Mouse (Mus musculus) retina, embryonic 14.5 days (tissue): Measurements from ENCODE around the gene Kcnk2.
A peak's percentile ranks its signal among the peaks of the same experiment; 100 is the strongest.
"Not testable (repeated sequence)": the region's sequence is repeated elsewhere in the genome, so short reads cannot be mapped to it uniquely, and the experiment has no call there.

Source experiments
- DNase-seq: peaks from one replicate; pipeline ENCODE4 v3.0.0-alpha.2; 2015; ENCODE audit warnings: low spot score

Kcnk2 gene

GRCm38 (mm10) chr1:189343301-189344251, 58.5 kb downstream of the Kcnk2 start:
- peak; percentile 40 for DNase-seq

GRCm38 (mm10) chr1:189342416-189343104, 59.5 kb downstream of the Kcnk2 start:
- peak; percentile 35 for DNase-seq

- DNase-seq, result peak; percentile 7
Observed at GRCm38 (mm10) chr1:189341381-189341917, 60.6 kb downstream of the Kcnk2 start.

- DNase-seq, result peak; percentile 44
Observed at GRCm38 (mm10) chr1:189315896-189316295, 86.2 kb downstream of the Kcnk2 start.

- DNase-seq, result no peak
Observed at GRCm38 (mm10) chr1:189314495-189314894, 87.6 kb downstream of the Kcnk2 start.

- DNase-seq, result no peak
Observed at GRCm38 (mm10) chr1:189313750-189314149, 88.3 kb downstream of the Kcnk2 start.

GRCm38 (mm10) chr1:189310145-189310544, 91.9 kb downstream of the Kcnk2 start:
- DNase-seq, result no peak

GRCm38 (mm10) chr1:189304988-189305522, 97.0 kb downstream of the Kcnk2 start:
- no peak for DNase-seq

GRCm38 (mm10) chr1:189303001-189303400, 99.1 kb downstream of the Kcnk2 start:
- DNase-seq, result no peak

GRCm38 (mm10) chr1:189293679-189294406, 108.2 kb downstream of the Kcnk2 start:
- no peak for DNase-seq

GRCm38 (mm10) chr1:189290885-189291284, 111.2 kb downstream of the Kcnk2 start:
- no peak for DNase-seq

GRCm38 (mm10) chr1:189288948-189289347, 113.1 kb downstream of the Kcnk2 start:
- DNase-seq, result no peak

GRCm38 (mm10) chr1:189272281-189272680, 129.8 kb downstream of the Kcnk2 start:
- DNase-seq, result no peak

GRCm38 (mm10) chr1:189253631-189254030, 148.4 kb downstream of the Kcnk2 start:
- DNase-seq, result no peak

- DNase-seq, result peak; percentile 21
Observed at GRCm38 (mm10) chr1:189253207-189253606, 148.9 kb downstream of the Kcnk2 start.

- not testable (repeated sequence) for DNase-seq
Observed at GRCm38 (mm10) chr1:189243206-189243605, 158.9 kb downstream of the Kcnk2 start.

- DNase-seq, result no peak
Observed at GRCm38 (mm10) chr1:189235261-189235660, 166.8 kb downstream of the Kcnk2 start.

GRCm38 (mm10) chr1:189232829-189233228, 169.2 kb downstream of the Kcnk2 start:
- no peak for DNase-seq

- DNase-seq, result no peak
Observed at GRCm38 (mm10) chr1:189228222-189229084, 173.6 kb downstream of the Kcnk2 start.

GRCm38 (mm10) chr1:189227479-189227878, 174.6 kb downstream of the Kcnk2 start:
- peak; percentile 15 for DNase-seq

GRCm38 (mm10) chr1:189219051-189219450, 183.0 kb downstream of the Kcnk2 start:
- no peak for DNase-seq
